9 mouse cellular contexts compared by ENCODE assay signal in the genomic region with DNA sequence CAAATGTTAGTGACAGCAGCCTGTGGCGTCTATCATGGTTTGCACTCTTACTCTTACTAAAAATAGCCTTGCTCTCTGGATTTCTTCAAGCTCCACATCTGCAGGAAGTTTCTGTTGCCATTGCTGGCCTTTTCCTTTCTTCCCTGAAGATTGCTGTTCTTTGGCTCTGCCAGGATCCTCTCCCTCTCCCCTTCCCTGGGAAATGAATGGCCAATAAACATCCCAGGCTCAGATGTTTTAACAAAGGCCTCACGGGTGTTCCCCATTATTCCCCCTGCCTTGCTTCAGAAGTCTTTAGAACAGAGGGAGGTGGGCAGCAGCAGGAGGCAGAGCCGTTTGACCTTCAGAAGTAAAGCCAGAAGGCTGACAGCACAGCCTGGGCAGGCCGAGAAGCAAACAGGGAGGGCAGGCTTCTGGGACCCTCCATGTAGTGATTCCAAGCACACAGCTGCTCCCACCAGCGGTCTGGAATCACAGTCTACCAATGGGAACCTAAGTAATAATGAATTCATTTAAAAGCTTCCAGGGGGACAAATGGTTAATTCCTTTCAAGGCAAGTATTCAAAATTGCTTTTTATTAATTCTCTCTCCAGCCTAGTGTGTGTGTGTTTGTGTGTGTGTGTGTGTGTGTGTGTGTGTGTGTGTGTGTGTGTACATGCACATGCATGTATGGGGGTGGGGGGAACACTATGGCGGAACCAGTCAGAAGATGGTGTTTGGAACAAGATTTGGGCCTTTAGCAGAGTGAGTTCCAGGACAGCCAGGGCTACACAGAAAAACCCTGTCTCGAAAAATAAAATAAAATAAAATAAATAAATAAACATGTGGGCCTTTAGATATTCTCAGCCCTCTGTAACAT.
DNase-seq lines count a peak whose midpoint lies in the region; ATAC-seq and TF ChIP-seq lines count a peak whose summit lies in the region.
"Had no signal": no experiment of that assay in that cellular context is flagged by ENCODE, and none has a peak within 500 bp of the region (broad histone marks: within the 10 kb centered on the region; RNA-seq: fewer than 3 reads in every experiment).

No protein-coding gene starts in this region.

- no peak for TF ChIP-seq CTCF in layer of hippocampus, adult 2 months (conservative IDR thresholded peaks at IDR 0.05)

- WGBS in forebrain, embryonic 13.5 days: 16% methylated on average over 7 of the region's 7 CpGs
- WGBS in hindbrain, embryonic 15.5 days: 14% methylated on average over 7 of the region's 7 CpGs
- WGBS in neural tube, embryonic 13.5 days: 14% methylated on average over 7 of the region's 7 CpGs

- peak overlapping the region; percentile 5; the same call in 1 of the 2 replicates for H3K4me2 ChIP-seq in forebrain, embryonic 13.5 days
- 0 out of 2 replicates have a peak overlapping the region, but pooled peaks have one; percentile 1 for H3K4me2 ChIP-seq in hindbrain, embryonic 15.5 days
- H3K4me2 ChIP-seq in neural tube, embryonic 13.5 days: no peak overlapping the region; the same call in 1 of the 2 replicates

- peaks cover 9% of the 10 kb centered on the region; the same call in 1 of the 2 replicates for H3K36me3 ChIP-seq in forebrain, embryonic 13.5 days (ENCODE audit: poor library complexity, severe bottlenecking)
- H3K36me3 ChIP-seq in hindbrain, embryonic 15.5 days: no peaks in the 10 kb centered on the region
- H3K36me3 ChIP-seq in neural tube, embryonic 13.5 days: 0 out of 2 replicates have a peak, but pooled peaks cover 5% of the 10 kb centered on the region

- H3K27me3 ChIP-seq in forebrain, embryonic 13.5 days: no peaks in the 10 kb centered on the region
- H3K27me3 ChIP-seq in hindbrain, embryonic 15.5 days: no peaks in the 10 kb centered on the region
- no peaks in the 10 kb centered on the region for H3K27me3 ChIP-seq in neural tube, embryonic 13.5 days

- H3K4me3 ChIP-seq in layer of hippocampus, adult 2 months: no peak overlapping the region
- H3K4me3 ChIP-seq in forebrain, embryonic 13.5 days: no peak overlapping the region
- H3K4me3 ChIP-seq in hindbrain, embryonic 15.5 days: no peak overlapping the region
- no peak overlapping the region for H3K4me3 ChIP-seq in neural tube, embryonic 13.5 days

- H3K27ac ChIP-seq in layer of hippocampus, adult 2 months: peak overlapping the region; percentile 68
- H3K27ac ChIP-seq in forebrain, embryonic 13.5 days: peak overlapping the region; percentile 80
- peak overlapping the region; percentile 78 for H3K27ac ChIP-seq in hindbrain, embryonic 15.5 days (replicated peaks)
- H3K27ac ChIP-seq in neural tube, embryonic 13.5 days (replicated peaks): peak overlapping the region; percentile 84

- no peak overlapping the region for H3K9ac ChIP-seq in forebrain, embryonic 13.5 days
- H3K9ac ChIP-seq in hindbrain, embryonic 15.5 days: no peak overlapping the region; the same call in 1 of the 2 replicates
- peak overlapping the region; percentile 45 for H3K9ac ChIP-seq in neural tube, embryonic 13.5 days

- peaks cover 21% of the 10 kb centered on the region for H3K4me1 ChIP-seq in forebrain, embryonic 13.5 days
- peaks cover 33% of the 10 kb centered on the region for H3K4me1 ChIP-seq in hindbrain, embryonic 15.5 days (replicated peaks)
- peaks cover 31% of the 10 kb centered on the region for H3K4me1 ChIP-seq in neural tube, embryonic 13.5 days (replicated peaks)

- H3K9me3 ChIP-seq in forebrain, embryonic 13.5 days (replicated peaks): no peaks in the 10 kb centered on the region
- no peaks in the 10 kb centered on the region for H3K9me3 ChIP-seq in hindbrain, embryonic 15.5 days
- H3K9me3 ChIP-seq in neural tube, embryonic 13.5 days: no peaks in the 10 kb centered on the region

- peak; percentile 69 for ATAC-seq in forebrain, embryonic 13.5 days
- peak; percentile 70 for ATAC-seq in hindbrain, embryonic 15.5 days (ENCODE audit: low FRiP score, low read depth)
- peak; percentile 82 for ATAC-seq in neural tube, embryonic 13.5 days (ENCODE audit: low read depth)

- no peak for DNase-seq in layer of hippocampus, adult 2 months (ENCODE audit: low spot score in 2 of 2)
- DNase-seq in layer of hippocampus, postnatal 14 days (ENCODE audit: low spot score in 2 of 2): no peak
- DNase-seq in urinary bladder, postnatal 25 days (ENCODE audit: low spot score): no peak
- no peak for DNase-seq in spleen, postnatal 14 days (ENCODE audit: low spot score in 2 of 2)
- no peak for DNase-seq in adrenal gland, postnatal 36 days
- DNase-seq: lung, postnatal 36 days had no signal
